Mouse (Mus musculus) urinary bladder, postnatal 14 days (tissue): ENCODE measurements around the gene Kmt2e.
A peak's percentile ranks its signal among the peaks of the same experiment; 100 is the strongest.
"Not testable (repeated sequence)": the region's sequence is repeated elsewhere in the genome, so short reads cannot be mapped to it uniquely, and the experiment has no call there.

Experiments used
- DNase-seq: peaks from one replicate; pipeline ENCODE4 v3.0.0; 2021; ENCODE audit warnings: low spot score

Gene Kmt2e

DNA sequence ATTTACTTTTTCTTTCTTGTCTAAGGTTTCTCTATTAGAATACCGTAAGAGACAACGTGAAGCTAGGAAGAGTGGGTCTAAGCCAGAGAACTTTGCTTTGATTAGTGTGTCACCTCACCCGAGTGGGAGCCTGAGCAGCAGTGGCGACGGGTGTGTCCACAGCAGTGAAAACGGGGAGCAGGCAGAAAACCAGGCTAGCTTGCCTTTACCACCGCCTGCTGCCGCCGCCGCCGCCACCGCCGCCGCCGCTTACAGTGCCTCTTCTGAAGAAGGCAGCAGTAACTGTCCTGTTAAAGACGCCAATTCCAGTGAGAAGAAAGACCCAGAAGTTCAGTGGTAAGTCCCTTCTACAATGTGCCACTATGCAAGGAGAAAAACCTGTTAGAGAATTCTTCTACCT, 65.0 kb downstream of the Kmt2e start:
- DNase-seq, result no peak

DNA sequence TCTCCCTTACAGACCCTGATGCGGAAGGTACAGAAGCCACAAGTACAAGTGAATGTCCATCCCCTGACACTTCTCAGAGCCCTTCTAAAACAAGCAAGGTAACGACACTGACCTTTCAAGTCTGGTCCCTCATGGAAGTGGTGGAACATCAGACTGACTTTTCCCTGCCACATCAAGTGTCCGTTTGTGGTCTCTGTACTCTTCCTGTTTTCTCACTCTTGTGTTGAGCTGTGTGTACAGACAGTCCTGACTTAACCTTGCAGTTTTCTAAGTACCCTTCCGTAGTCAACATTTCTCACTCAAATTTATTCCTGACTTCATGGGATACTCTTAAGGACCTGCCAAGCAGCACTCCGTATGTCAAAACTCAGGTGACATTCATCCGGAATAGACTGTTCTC, 66.5 kb downstream of the Kmt2e start:
- no peak for DNase-seq

DNA sequence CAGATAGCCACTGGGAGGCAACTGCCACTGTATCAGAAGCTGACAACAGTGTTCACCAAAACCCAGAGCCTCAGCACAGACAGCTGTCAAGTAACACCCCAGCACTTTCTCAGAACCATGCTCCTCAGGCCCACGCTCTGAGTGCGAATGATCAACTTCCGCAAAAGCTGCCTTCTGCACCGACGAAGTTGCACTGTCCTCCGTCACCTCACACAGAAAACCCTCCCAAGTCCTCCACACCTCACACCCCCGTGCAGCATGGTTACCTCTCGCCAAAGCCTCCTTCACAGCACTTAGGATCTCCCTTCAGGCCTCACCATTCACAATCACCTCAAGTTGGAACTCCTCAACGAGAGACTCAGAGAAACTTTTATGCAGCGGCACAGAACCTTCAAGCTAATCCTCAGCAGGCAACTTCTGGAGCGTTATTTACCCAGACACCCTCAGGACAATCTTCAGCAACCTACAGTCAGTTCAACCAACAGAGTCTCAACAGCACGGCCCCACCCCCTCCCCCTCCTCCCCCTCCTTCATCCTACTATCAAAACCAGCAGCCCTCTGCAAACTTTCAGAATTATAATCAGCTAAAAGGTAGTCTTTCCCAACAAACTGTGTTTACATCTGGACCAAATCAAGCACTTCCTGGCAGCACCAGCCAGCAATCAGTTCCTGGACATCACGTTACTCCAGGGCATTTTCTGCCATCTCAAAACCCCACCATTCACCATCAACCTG, 67.5 kb downstream of the Kmt2e start:
- no peak for DNase-seq

DNA sequence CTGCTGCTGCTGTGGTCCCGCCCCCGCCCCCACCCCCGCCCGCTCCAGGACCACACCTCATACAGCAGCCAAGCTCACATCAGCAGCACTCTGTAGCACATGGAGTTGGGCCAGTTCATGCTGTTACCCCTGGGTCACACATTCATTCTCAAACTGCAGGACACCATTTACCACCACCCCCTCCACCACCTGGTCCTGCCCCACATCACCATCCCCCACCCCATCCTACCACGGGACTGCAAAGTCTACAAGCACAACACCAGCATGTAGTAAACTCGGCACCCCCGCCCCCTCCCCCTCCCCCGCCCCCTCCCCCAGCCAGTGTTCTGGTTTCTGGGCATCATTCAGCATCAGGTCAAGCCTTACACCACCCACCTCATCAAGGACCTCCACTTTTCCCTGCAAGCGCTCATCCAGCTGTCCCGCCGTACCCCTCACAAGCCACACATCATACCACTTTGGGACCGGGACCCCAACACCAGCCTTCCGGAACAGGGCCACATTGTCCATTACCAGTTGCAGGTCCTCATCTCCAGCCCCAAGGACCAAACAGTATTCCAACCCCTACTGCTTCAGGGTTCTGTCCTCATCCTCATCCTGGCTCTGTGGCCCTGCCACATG, 68.2 kb downstream of the Kmt2e start:
- no peak for DNase-seq

DNA sequence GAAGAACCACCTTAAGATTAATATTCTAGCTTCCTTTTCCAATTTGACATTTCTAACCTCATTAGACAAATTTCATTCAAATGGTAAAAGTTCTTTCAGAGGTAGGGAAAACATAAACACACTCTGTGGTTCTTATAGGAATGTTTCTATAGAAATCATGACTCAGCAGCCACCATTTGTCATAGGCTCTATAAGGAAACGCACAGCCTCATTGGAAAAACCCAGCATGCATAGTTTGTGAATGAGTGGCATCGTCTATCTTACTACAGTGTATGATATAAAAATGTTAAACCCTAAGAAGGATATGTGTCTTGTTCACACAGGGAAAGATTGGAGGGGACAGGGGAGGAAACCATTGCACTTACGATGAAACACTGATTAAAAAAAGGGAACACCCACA, 71.3 kb downstream of the Kmt2e start:
- DNase-seq, result no peak

DNA sequence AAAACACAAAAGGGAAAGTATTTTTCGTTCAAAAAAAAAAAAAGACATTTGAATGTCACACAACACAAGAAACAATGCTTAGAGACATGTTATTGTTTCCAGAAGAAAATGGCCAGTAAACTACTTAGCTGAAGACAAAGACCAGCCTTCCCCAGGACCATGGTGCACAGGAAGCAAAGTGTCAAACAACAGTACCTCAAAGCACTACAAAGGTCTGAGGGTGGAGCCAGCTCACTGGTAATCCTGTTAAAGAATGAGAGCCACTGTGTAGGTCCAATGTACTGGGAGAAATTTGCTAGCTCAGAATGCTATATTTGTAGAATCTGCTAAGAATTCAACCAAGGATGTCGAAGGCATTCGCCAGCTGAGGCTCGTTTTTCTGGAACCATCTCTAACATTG, 73.0 kb downstream of the Kmt2e start:
- DNase-seq, result no peak

DNA sequence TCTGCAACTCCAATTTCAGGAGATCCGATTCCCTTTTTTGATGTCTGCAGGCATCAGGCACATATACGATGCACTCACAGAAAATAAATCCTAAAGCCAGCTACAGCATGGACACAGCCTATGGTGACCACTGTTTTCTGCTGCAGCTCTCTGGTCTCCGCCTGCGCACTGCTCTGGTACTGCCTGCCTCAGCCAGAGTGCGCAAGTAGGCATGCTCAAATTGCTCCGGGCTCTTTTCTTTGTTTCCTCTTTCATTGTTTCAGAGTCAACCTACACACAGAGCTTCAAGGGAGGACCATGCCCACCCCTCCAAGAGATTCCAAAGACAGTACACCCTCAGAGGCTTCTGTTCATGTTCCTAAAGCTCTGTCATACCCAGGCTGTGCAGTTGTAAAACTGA, 74.4 kb downstream of the Kmt2e start:
- no peak for DNase-seq

DNA sequence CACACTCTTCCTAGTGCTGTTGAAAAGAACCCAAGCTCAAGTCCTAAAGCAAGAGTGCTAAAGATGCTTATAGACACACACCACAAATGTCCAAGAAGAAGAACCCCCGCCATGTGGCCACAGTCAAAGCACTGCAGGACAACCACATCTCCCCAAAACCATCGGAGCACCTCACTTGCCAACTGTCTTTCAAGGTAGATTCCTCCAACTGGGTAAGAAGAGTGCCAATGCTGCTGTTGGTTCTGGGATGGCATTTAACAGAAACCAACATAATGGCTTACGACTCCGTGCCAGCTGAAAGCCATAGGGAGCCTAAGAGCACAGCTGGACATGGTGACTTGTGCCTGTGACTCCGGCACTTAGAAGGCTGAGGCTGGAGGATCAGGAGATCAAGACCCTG, 77.2 kb downstream of the Kmt2e start:
- DNase-seq, result no peak

DNA sequence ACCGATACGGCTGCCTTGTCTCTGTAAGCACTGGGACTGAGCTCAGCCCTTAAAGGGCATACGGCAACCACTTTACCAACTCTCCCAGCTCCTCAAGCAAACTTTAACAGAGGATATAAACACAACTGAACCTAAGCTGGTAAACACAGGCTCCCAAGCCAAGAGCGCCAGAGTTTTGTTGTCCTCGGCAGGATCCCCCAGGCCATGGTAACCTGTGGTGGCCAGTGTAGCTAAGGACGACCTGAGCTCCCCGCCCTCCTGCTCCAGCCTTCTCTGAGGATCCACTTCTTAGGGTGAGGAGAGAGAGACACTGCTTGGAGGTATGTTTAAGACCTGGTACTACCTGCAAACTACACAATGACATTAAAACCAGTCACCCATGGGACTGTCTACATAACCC, 78.3 kb downstream of the Kmt2e start:
- DNase-seq, result no peak

DNA sequence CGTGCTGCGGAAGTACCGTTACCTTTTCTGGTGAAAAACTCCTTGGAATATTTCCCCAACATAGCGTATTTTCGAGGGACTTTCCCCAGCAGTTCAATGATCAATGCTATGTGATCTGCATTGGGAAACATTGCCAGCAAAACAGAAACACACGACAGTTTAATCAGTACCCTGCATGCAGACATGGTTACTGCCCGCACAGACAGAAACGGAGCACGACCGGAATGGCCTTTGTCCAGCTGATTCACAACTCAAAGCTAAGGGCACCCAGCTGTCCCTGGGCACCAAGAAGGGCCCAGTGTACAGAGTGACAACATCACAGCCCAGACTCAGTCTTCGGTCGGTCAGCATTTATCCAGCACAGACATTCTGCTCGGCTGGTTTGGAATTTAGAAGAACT, 79.2 kb downstream of the Kmt2e start:
- no peak for DNase-seq

DNA sequence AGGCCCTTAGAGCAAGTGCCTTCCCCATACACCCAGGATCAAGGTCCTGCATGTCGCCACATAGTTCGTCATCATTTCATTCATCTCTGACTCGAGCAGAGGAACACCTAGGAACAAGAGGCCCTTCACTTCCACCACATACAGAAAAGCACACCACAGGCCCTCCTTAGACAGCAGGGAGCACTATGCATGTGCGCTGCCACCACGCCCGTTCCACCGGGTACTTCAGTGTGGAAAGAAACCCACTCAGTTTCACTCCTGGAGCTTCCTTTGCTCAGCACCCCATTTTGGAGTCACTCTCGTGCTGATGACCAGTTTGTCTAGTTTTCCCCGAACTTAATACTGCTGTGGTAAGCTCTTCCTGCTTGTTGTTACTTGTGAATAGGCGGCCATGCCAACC, 80.8 kb downstream of the Kmt2e start:
- DNase-seq, result no peak

DNA sequence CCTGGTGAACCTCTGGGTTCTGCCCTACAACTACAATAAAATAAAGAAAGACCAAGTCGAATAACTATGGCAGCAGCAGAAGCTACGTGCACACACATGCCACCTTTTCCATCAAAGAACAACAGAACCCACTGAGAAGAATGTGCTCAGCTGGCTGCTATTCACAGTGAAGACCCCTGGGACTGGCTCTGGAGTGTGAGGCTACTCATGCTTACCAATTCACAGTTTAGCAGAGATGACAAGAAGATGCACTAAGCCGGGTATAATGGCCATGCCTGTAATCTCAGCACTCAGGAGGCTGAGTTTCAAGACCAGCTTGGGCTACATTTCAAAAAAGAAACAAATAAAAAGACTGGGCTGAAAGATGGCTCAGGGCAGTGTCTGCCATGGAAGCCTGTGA, 82.7 kb downstream of the Kmt2e start:
- DNase-seq, result no peak

DNA sequence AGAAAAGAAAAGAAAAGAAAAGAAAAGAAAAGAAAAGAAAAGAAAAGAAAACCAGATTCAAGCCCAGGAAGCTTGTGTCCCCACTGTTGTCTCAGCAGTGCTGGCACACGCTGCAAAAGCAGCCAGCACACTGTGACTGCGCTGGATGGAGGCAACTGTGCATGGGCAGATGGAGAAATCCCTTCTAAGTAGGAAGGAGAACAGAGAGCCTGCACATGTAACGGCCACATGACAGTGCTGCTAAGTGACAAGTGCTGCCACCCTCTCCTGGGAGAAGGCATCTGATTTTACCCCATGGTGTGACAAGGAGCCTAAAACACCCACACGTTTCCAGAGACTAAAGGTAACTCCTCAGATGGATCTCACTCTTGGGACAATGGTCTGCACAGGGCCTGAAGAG, 83.6 kb downstream of the Kmt2e start:
- no peak for DNase-seq

DNA sequence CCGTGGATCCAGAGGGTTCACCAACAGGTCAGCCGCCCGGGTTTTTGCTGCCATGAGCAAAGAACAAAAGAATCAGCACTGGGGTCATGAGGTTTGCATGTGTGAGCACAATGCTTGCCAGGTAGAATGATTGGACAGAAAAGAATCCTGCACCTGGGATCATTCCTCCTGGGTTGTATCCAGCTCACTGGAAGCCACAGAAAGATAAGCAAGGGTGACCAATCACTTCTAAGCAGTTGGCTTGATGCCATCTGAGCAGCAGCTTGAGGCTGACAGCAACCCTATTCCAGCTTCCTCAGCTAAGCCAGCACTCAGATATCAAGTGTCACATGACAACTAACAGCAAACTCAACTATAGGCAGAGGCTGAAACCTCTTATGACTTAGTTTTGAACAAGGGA, 84.4 kb downstream of the Kmt2e start:
- DNase-seq, result peak; percentile 56

DNA sequence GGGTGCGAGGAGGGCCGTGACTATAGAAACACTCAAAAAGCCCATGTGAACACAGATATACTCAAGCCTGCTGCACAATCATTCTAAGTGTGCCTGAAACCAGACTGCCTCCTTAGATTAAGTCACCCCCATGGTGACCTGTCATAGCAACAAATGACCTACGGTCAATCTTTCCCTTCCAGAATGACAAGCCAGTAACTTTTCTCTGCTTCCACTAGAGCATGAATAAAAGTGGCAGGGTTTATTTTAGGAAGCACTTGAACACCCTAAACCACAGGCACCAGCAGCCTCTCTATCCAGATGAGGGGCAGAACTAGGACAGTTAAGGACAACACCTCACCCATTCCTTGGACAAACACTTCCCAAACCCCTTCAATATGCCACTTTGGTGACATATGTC, 85.4 kb downstream of the Kmt2e start:
- no peak for DNase-seq

DNA sequence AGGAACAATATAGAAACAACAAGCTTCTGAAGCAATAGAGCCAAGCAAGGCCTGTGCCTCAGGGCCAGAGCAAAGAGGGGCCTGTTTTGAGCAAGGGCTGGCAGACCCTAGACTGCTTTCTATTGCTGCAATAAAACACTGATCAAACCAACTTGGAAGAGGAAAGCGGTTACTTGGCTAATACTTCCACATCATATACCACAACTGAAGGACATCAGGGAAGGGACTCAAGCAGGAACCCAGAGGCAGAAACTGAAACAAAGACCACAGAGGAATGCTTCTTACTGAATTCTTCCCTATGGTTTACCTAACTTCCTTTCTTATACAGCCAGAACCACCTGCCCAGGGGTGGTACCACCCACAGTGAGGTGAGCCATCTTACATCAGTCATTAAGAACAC, 87.4 kb downstream of the Kmt2e start:
- DNase-seq, result no peak

DNA sequence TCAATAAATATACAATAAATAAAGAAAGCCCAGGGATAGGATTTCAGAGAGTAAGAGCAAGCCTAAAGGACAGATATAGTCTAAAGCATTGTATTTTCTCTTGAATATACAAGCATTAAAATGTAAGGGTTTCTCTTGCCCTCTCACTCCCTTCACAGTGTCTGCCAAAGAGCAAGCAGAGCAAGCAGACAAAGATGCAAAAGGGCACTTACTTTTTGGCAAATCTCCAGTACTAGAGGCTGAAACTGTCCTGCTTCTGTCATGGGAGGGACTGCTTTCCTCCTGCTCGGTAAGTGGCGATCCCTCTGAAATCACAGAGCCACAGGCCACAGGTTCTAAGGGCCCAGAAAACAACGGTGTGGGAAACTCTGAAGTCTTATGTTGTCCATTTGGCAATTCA, 89.7 kb downstream of the Kmt2e start:
- DNase-seq, result no peak

DNA sequence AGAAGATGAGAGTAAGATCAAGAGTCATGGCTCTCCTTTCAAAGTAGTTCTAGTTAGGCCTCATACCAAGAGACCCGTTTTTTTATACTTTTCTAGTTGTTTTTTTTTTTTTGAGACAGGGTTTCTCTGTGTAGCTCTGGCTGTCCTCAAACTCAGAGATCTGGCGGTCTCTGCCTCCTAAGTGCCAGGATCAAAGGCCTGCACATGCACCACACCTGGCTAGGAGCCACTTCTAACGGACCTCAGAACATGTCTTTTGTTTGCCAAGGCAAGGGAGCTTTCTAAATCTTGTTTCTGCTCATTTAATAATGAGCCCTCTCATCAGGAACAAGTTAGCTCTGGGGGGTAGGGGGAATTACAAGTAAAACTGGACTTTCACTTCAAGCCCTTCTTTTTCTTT, 90.4 kb downstream of the Kmt2e start:
- DNase-seq, result no peak

DNA sequence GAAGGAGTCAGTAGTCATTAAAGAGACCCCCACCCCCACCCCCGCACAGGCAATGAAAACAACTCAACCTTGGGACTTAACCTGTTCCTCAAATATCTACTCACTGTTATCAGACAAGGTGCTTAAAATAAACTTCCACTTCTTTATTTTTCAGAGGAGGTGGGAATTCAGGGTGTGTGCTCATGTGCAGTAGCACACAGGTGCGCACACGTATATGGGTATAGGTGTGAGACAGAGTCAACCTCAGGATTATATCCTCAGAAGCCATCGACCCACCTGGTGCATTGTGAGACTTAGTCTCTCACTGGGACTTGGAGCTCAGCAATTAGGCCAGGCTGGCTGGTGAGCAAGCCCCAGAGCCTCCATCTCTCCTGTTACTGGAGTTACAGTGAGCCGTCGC, 96.9 kb downstream of the Kmt2e start:
- no peak for DNase-seq

DNA sequence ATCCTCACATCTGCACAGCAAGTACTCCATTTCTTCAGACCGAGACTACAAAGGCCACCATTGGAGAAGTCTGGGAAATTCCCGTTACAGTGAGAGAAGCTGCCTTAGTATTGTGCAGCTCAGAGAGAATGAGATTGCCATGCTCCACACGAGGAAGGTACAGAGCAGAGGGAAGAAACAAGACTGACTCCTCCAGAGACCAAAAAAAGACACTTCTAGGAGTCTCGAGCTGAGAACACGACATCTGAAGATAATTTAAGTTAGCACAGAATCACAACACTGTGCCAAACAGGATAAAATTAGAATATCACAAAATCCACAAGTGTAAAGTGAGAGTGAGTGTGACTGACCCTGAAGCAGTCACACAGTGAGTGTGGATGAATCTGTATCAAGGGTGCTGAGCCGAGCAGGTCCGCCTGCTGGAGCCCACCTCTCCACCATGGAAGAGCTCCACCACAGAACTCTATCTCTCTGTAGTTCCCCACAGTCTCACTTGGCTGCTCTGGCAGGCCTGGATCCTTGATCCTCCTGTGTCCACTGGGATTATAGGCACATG, 97.4 kb downstream of the Kmt2e start:
- no peak for DNase-seq

DNA sequence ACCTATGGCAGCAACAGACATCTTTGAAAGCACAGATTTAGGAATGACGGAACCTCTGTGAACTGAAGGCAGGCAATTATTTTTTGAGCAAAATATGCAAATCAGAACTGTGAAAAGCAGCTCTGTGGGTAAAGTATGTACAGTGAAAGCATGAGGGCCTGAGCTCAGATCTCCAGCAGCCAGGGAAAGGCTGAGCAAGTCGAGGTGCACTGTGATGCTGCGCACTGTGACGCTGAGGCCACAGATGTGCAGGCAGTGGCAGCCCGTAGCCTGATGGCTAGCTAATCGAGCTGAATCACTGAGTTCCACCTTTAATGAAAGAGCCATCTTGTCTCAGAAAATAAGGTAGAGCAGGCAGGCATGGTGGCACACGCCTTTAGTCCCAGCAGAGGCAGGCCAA, 101.5 kb downstream of the Kmt2e start:
- no peak for DNase-seq

DNA sequence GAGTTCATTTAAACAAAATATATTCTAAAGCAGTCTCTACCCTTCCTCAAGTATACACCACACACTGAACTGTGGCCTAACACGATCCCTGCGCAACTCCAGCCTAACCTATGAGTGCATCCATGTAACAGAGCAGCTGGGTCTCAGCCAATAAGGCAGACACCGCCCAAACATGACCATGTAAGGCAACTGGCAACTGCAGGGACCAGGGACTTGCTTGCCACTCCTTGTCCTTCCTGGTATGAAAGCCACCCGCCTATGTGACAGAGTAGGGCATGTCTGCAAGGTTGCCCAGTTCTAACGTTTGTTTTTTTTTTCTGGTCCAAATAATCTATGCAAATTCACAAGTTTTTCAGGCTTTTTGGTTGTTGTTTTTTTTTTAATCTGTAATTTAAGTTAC, 117.4 kb downstream of the Kmt2e start:
- DNase-seq, result no peak

DNA sequence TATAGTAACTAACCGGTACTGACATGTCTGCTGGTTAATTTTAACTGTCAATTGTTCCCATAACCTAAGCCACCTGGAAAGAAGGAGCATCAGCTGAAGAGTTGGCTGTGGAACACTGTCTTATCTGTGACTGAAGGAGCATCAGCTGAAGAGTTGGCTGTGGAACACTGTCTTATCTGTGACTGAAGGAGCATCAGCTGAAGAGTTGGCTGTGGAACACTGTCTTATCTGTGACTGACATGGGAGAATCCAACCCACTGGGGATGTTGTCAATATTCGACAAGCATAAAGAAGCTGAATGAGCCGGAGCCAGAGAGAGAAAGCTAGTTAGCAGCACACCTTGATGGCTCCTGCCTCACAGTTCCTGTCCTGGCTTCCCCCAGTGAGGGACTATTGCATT, 119.1 kb downstream of the Kmt2e start:
- not testable (repeated sequence) for DNase-seq
